Mouse (Mus musculus): Measurements from ENCODE around the gene Nebl. TPM values are rescaled to one million over a fixed set of nuclear protein-coding genes. Genes with fewer than 3 reads are reported as not detected.

The Nebl gene
- polyA plus RNA-seq, 1 experiment: 1.2 TPM

GRCm38 (mm10) chr2:17741555-17741954 is 10.3 kb upstream of the Nebl start:
- no peak for TF ChIP-seq EP300 (IDR thresholded peaks at IDR 0.05; ENCODE audit: insufficient read depth, low read depth, low read length)
- no peak for TF ChIP-seq POLR2A (IDR thresholded peaks at IDR 0.05; ENCODE audit: insufficient read depth, low read length)
- TF ChIP-seq CTCF (IDR thresholded peaks at IDR 0.05; ENCODE audit: low read depth, low read length): no peak
- Histone ChIP-seq H3K36me3 (ENCODE audit: control insufficient read depth, insufficient read depth, low read length, poor library complexity, severe bottlenecking) (no peaks in the 10 kb centered on the region), H3K9me3 (replicated peaks; ENCODE audit: control insufficient read depth, insufficient read depth, low read length, poor library complexity, severe bottlenecking) (no peaks in the 10 kb centered on the region), H3K27ac (ENCODE audit: insufficient read depth, low read length) (0 out of 2 replicates have a peak overlapping the region, but pooled peaks have one; percentile 26), H3K4me3 (ENCODE audit: low read depth, low read length) (no peak overlapping the region), H3K4me1 (ENCODE audit: control insufficient read depth, insufficient read depth, low read length) (peaks cover 1% of the 10 kb centered on the region), H3K9ac (ENCODE audit: low read depth, poor library complexity, severe bottlenecking) (no peak overlapping the region), H3K27me3 (ENCODE audit: control insufficient read depth, insufficient read depth, low read length, poor library complexity, severe bottlenecking) (no peaks in the 10 kb centered on the region; the same call in 1 of the 2 replicates)

DNA sequence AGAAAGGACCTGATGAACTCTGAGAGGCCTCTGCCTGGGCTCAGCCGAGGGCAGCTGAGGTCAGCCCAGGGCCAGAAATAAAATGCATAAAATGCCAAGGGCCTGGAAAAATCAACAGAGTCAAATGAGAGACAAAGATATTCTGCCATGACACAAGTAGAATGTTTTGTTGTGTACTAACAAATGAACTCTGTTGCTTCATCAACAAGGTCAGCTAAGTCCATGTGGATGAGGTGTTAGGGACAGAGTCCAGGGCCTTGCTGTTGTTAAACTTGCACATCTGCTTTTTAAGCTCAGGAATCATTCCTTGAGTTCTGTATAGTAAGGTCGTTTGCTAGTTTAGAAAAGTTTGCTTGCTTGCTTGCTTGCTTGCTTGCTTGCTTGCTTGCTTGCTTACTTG is 9.2 kb upstream of the Nebl start:
- Histone ChIP-seq H3K4me1 (ENCODE audit: control insufficient read depth, insufficient read depth, low read length) (peaks cover 1% of the 10 kb centered on the region), H3K4me3 (ENCODE audit: low read depth, low read length) (no peak overlapping the region), H3K27ac (ENCODE audit: insufficient read depth, low read length) (no peak overlapping the region), H3K27me3 (ENCODE audit: control insufficient read depth, insufficient read depth, low read length, poor library complexity, severe bottlenecking) (no peaks in the 10 kb centered on the region; the same call in 1 of the 2 replicates), H3K9ac (ENCODE audit: low read depth, poor library complexity, severe bottlenecking) (no peak overlapping the region), H3K9me3 (replicated peaks; ENCODE audit: control insufficient read depth, insufficient read depth, low read length, poor library complexity, severe bottlenecking) (no peaks in the 10 kb centered on the region), H3K36me3 (ENCODE audit: control insufficient read depth, insufficient read depth, low read length, poor library complexity, severe bottlenecking) (no peaks in the 10 kb centered on the region)
- TF ChIP-seq POLR2A (IDR thresholded peaks at IDR 0.05; ENCODE audit: insufficient read depth, low read length): no peak
- no peak for TF ChIP-seq CTCF (IDR thresholded peaks at IDR 0.05; ENCODE audit: low read depth, low read length)
- no peak for TF ChIP-seq EP300 (IDR thresholded peaks at IDR 0.05; ENCODE audit: insufficient read depth, low read depth, low read length)

GRCm38 (mm10) chr2:17732210-17732609 is 946 bp upstream of the Nebl start:
- no peak overlapping the region for H3K9ac ChIP-seq (ENCODE audit: low read depth, poor library complexity, severe bottlenecking)
- no peak overlapping the region for H3K4me3 ChIP-seq (ENCODE audit: low read depth, low read length)
- no peaks in the 10 kb centered on the region for H3K9me3 ChIP-seq (replicated peaks; ENCODE audit: control insufficient read depth, insufficient read depth, low read length, poor library complexity, severe bottlenecking)
- TF ChIP-seq CTCF (IDR thresholded peaks at IDR 0.05; ENCODE audit: low read depth, low read length) (no peak), POLR2A (IDR thresholded peaks at IDR 0.05; ENCODE audit: insufficient read depth, low read length) (no peak), EP300 (IDR thresholded peaks at IDR 0.05; ENCODE audit: insufficient read depth, low read depth, low read length) (no peak)
- no peaks in the 10 kb centered on the region for H3K4me1 ChIP-seq (ENCODE audit: control insufficient read depth, insufficient read depth, low read length)
- no peak overlapping the region for H3K27ac ChIP-seq (ENCODE audit: insufficient read depth, low read length)
- H3K27me3 ChIP-seq (ENCODE audit: control insufficient read depth, insufficient read depth, low read length, poor library complexity, severe bottlenecking): peaks cover 12% of the 10 kb centered on the region
- no peaks in the 10 kb centered on the region for H3K36me3 ChIP-seq (ENCODE audit: control insufficient read depth, insufficient read depth, low read length, poor library complexity, severe bottlenecking)

- H3K36me3 ChIP-seq (ENCODE audit: control insufficient read depth, insufficient read depth, low read length, poor library complexity, severe bottlenecking): no peaks in the 10 kb centered on the region
- H3K27ac ChIP-seq (ENCODE audit: insufficient read depth, low read length): no peak overlapping the region
- H3K27me3 ChIP-seq (ENCODE audit: control insufficient read depth, insufficient read depth, low read length, poor library complexity, severe bottlenecking): peaks cover 12% of the 10 kb centered on the region
These were observed 552 bp upstream of the Nebl start for GRCm38 (mm10) chr2:17731831-17732200.

GRCm38 (mm10) chr2:17730648-17730956 is 662 bp downstream of the Nebl start:
- Histone ChIP-seq H3K27me3 (ENCODE audit: control insufficient read depth, insufficient read depth, low read length, poor library complexity, severe bottlenecking) (peaks cover 12% of the 10 kb centered on the region), H3K9ac (ENCODE audit: low read depth, poor library complexity, severe bottlenecking) (peak overlapping the region; percentile 38), H3K4me3 (ENCODE audit: low read depth, low read length) (peak overlapping the region; percentile 59), H3K36me3 (ENCODE audit: control insufficient read depth, insufficient read depth, low read length, poor library complexity, severe bottlenecking) (no peaks in the 10 kb centered on the region), H3K27ac (ENCODE audit: insufficient read depth, low read length) (no peak overlapping the region), H3K9me3 (replicated peaks; ENCODE audit: control insufficient read depth, insufficient read depth, low read length, poor library complexity, severe bottlenecking) (no peaks in the 10 kb centered on the region), H3K4me1 (ENCODE audit: control insufficient read depth, insufficient read depth, low read length) (no peaks in the 10 kb centered on the region)
- TF ChIP-seq CTCF (IDR thresholded peaks at IDR 0.05; ENCODE audit: low read depth, low read length) (no peak), POLR2A (IDR thresholded peaks at IDR 0.05; ENCODE audit: insufficient read depth, low read length) (no peak), EP300 (IDR thresholded peaks at IDR 0.05; ENCODE audit: insufficient read depth, low read depth, low read length) (no peak)

More at GRCm38 (mm10) chr2:17731831-17732200, 552 bp upstream of the Nebl start:
- no peaks in the 10 kb centered on the region for H3K9me3 ChIP-seq (replicated peaks; ENCODE audit: control insufficient read depth, insufficient read depth, low read length, poor library complexity, severe bottlenecking)
- no peaks in the 10 kb centered on the region for H3K4me1 ChIP-seq (ENCODE audit: control insufficient read depth, insufficient read depth, low read length)
- H3K4me3 ChIP-seq (ENCODE audit: low read depth, low read length): no peak overlapping the region
- TF ChIP-seq POLR2A (IDR thresholded peaks at IDR 0.05; ENCODE audit: insufficient read depth, low read length) (no peak), EP300 (IDR thresholded peaks at IDR 0.05; ENCODE audit: insufficient read depth, low read depth, low read length) (no peak), CTCF (IDR thresholded peaks at IDR 0.05; ENCODE audit: low read depth, low read length) (no peak)
- H3K9ac ChIP-seq (ENCODE audit: low read depth, poor library complexity, severe bottlenecking): no peak overlapping the region

DNA sequence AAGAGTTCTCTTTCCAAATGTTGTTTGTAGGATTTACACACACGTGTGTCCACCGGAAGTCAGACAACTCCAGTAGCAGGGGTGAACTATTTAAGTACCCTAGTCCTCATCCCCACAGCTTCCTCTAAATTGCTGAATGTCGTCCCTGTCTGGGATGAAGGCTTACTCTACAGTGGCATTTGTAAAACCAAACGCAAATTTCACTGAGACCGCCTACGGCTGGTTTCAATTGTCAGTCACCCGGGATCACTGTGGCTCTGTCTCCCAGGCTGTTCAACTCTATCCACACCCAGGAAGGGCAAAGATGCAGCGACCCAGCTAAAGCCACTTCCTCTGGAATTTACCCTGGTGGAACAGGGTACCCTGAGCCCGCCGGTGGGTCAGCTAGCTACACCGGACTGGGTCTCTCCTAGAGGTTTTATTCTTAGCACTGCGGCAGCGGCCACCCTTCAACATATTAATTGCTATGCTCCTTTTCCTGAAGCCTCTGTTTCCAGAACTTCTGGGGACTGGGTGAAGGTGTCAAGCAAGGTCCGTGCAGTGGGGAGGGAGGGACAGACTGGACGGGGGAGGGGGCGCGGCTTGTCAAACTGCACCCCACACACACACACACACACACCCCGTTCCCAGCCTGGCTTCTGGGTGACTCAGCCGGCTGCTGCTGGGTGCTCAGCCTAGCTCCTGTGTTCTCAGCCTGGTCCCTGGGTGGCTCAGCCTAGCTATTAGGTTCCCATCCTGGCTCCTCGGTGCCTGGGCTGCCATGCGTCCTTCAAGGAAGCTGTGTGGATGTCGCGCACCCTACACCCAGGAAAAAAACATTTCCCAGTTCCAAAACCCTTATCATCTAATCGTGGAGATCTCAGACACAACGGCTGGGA is 1.3 kb downstream of the Nebl start:
- TF ChIP-seq CTCF (IDR thresholded peaks at IDR 0.05; ENCODE audit: low read depth, low read length) (no peak), POLR2A (IDR thresholded peaks at IDR 0.05; ENCODE audit: insufficient read depth, low read length) (no peak), EP300 (IDR thresholded peaks at IDR 0.05; ENCODE audit: insufficient read depth, low read depth, low read length) (no peak)
- Histone ChIP-seq H3K4me3 (ENCODE audit: low read depth, low read length) (peak overlapping the region; percentile 59), H3K27ac (ENCODE audit: insufficient read depth, low read length) (no peak overlapping the region), H3K27me3 (ENCODE audit: control insufficient read depth, insufficient read depth, low read length, poor library complexity, severe bottlenecking) (peaks cover 12% of the 10 kb centered on the region), H3K9me3 (replicated peaks; ENCODE audit: control insufficient read depth, insufficient read depth, low read length, poor library complexity, severe bottlenecking) (no peaks in the 10 kb centered on the region), H3K36me3 (ENCODE audit: control insufficient read depth, insufficient read depth, low read length, poor library complexity, severe bottlenecking) (no peaks in the 10 kb centered on the region), H3K4me1 (ENCODE audit: control insufficient read depth, insufficient read depth, low read length) (no peaks in the 10 kb centered on the region), H3K9ac (ENCODE audit: low read depth, poor library complexity, severe bottlenecking) (peak overlapping the region; percentile 38; the same call in 1 of the 2 replicates)
